Mouse (Mus musculus) thymus, postnatal 10 days (tissue): ENCODE data around the gene Fgfr2.
"Not testable (repeated sequence)": the region's sequence is repeated elsewhere in the genome, so short reads cannot be mapped to it uniquely, and the experiment has no call there.

Source experiments
- DNase-seq, 2 experiments: peaks; one replicate each; pipeline ENCODE4 v3.0.0; 2021; ENCODE audit warnings: low spot score in 2 of 2

The Fgfr2 gene

GRCm38 (mm10) chr7:130419961-130420360 lies 2703.2 kb downstream of the Fgfr2 start:
- no peak for DNase-seq

GRCm38 (mm10) chr7:130407622-130408021 lies 2715.5 kb downstream of the Fgfr2 start:
- DNase-seq, result no peak

GRCm38 (mm10) chr7:130403346-130403745 lies 2719.8 kb downstream of the Fgfr2 start:
- no peak for DNase-seq

DNA sequence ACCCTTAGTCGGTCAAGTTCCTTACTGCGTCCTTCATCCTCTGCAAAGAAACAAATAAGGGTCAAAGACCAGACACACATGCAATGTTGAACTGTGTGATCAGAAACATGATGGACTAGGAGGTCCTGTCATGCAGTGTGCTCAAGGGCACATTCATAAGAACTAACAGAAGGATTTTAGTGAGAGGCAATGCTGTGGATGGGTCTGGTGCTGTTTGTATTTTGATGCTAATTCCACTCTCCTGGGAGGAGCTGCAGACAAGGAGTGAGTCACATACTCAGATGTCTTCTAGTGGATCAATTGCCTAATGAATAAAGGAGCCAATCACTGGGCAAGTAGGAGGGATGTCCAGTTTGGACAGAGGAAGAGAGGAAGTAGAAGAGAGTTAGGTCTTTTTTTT lies 2728.5 kb downstream of the Fgfr2 start:
- no peak for DNase-seq

DNA sequence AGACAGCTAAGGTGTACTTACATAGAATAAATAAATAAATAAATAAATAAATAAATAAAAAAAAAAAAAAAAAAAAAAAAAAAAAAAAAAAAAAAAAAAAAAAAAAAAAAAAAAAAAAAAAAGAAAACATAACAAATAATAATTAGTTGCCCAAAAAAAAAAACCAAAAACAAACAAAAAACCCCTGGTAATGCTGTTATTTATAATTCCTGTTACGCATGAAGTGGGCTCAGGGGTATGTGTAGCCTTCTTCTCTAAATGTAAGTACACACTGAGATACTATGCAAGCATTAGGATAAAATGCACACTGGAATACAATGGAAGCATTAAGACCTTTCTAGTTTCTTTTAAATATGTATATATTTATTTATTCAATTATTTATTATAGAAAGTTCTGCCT lies 2733.1 kb downstream of the Fgfr2 start:
- DNase-seq, result not testable (repeated sequence)

DNA sequence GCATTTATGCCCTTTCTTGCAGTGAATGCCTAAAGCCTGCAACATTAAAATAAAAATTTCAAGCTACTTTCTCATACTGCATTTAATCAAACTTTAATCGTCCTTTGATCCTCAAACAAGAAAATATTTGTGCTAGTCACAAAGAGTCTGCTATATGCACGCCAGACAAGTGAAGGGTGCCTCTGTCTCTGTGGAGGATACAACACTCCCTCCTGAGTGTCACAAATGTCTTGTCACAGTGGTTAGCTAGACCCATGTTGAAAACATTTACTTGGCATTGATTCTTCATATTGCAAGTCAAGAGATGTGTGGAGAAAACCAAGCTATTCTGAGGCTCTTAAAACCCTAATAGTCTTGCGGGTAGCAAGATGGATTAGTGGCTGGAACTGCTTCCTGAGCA lies 2736.8 kb downstream of the Fgfr2 start:
- DNase-seq, result no peak

DNA sequence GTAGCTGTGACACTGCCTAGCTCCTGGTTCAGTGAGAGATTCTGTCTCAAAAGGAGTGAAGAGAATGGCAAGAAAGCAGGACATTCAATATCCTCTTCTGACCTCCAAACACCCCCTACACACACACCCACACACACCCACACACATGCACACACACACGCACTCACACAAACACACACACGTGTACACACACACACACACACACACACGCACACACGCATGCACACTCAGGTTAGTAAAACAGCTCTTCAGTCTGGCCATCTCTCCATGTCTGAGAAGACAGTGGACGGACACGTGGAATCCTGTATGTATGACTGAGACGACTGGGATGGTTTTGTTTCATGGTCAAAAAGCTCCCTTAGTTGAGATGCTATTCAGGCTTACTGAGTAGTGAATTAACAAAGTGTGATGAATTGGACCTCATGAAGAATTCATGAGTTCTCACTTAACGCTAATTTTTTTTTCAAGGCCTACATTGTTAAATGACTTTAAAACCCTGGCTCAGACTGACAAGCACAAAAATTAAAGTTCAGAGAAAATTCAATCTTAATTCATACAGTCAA lies 2737.3 kb downstream of the Fgfr2 start:
- DNase-seq, result no peak

DNA sequence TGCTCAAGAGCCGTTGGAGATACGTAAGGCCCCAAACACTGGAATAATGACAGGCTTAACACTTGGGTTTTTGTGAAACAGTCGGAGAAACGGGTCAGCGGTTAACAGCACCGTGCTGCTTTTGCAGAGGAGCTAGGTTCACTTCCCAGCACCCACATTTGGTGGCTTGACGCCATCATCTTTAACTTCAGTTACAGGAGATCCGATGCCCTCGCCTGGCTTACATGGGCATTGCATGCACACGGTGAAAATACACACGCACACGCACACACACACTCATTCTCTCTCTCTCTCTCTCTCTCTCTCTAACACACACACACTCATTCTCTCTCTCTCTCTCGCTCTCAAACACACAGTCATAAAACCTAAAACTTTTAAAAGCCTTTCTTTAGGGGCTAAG lies 2741.0 kb downstream of the Fgfr2 start:
- DNase-seq, result no peak

DNA sequence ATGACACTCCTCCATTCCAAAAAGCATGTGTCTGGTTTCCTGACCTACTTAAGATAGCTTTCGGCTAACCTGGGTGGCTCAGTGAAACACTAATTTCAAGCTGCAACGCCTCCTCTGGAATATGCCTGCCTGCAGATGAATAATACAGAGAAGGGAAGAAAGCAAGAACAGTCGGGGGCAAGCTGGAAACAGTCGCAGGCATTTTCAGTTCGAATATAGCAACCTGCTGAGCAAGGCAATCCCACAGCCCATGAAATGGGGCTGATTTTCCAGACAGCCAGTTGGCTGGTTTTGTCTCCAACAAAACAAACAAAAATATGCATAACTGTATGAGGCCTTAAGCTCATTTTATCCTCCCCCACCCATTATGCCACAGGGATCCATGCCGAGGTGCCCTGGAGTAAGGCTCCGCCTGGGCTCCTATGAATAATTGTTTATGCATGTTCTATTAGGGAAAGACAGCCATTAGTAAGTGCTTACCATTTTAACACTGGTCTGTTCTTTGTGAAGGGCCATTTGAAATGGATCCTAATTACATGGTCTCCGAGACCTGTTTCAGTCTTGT lies 2741.7 kb downstream of the Fgfr2 start:
- no peak for DNase-seq

GRCm38 (mm10) chr7:130380769-130381355 lies 2742.3 kb downstream of the Fgfr2 start:
- DNase-seq, result no peak

GRCm38 (mm10) chr7:130380367-130380766 lies 2742.8 kb downstream of the Fgfr2 start:
- DNase-seq, result no peak

DNA sequence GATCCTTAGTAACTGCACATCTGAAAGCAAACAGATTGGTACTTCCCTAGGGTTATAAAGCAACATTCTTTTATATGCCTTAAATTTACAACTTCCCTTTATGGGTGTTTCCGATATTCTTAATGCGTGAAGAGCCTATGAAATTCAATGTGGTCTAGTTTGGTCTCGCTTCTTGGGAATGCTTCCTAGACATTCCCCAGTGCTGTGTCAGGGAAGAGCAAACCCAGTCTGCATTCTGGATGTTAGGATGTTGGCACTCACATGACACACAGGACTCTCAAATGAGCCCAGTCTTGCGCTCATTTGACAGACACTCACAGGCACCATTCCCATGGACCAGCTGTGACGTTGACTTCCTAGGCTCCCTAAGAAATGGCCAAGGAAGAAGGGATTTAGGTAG lies 2743.3 kb downstream of the Fgfr2 start:
- no peak for DNase-seq

DNA sequence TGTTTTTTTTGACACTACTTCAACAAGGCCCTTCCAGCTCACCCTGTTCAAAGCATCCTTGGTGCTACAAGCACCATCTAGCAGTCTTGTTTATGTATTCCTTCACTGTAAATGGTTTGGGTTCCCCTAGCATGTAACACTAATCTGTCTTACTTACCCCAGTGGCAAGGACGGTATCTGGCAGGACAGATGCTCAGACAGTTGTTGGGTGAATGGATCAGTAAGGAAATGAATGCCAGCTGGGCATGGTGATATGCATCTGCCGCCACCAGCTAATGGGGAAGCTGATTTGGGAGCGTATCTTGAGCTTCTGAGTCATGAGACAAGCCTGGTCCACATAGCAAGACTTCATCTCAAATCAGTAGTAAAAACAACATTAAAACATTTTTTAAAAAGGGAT lies 2744.8 kb downstream of the Fgfr2 start:
- DNase-seq, result no peak

DNA sequence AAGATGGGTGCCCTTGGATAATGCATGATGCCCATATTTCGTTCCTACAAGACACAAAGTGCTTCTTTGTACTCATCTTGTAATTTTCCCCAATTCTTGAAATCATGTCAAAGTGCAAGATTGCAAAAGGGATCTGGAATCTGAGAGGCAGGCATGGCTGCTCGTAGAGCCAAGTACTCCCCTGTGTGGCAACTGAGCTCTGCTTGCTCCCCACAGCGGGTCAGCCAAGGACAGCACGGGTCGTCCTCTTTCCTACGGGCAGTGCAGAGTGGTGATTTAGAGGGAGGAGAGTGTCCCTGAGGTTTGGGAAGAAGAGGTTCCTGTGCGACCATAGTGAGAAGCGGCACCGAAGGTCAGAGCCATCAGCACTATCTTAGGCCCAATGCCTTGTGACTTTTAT lies 2748.8 kb downstream of the Fgfr2 start:
- DNase-seq, result no peak

DNA sequence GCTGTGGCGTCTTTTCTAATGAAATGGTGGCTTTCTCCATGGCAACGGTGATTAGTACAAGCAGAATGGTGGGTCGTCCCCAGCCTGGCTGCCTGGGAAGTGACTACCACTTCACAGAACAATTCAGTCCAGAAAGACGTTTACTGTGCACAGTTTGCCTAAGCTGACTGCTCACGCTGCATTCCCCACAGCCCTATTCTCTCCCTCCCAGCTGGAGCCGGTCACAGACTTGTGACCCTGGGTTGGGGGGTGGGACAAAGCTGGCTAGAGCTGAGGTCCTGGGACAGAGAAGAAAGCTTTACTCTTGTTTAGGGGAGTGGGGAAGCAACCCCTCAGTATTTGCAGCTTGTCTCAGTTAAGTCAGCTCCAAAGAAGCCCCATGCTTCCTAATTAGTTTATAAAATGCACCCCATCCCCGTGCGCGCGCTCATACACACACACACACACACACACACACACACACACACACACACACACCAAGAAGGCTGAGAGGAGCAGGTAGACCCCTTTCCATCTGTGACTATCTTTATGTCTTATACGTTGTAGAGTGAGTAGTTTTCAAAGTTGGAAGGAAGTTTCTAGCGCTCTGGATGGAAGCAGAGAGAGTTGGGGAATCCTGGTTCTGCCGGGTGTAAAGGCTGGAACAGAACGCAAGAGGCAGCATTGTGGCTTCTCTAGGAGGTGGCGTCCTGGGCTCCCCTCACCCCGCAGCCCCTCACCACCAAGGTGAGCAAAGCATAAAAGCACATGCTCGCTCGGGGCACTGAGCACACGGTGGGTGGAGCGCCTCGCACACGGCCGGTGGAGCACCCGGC lies 2754.1 kb downstream of the Fgfr2 start:
- no peak for DNase-seq

GRCm38 (mm10) chr7:130368036-130368826 lies 2754.9 kb downstream of the Fgfr2 start:
- DNase-seq, result no peak

DNA sequence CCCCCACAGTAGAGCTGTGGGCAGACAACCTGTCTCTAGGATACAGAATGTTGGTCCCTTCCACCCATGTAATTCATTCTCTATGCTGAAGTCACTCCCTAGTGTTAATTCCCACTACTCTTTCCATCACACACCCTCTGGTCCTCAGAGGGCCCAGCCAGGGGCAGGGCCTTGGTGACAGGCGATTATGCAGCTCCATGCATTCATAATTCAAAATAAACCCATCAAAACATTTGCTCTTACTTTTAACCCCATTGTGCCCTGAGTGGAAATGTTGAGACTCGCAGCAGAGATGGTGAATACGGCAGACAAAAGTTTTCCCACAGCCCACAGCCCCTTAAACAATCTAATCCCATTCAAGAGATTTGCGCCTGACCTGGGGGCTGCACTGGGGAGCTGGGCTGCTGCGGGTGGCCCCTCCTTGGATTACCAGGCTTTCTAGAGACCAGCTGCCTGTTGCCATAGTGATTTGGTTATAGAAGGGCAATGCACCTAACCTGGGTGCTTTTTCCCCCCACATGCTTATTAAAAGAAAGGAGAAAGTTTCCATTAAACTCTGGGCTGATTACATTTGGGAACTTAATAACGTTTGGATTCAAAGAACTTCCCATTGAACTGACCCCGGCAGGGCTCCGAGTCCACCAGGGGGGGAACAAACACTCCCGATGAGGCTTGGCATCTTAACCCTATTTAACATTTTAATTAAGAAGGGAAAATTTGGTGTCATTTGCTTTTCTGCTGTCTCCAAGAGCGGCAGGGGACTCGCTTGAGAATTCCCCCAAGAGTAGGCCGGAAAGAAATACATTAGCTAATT lies 2755.7 kb downstream of the Fgfr2 start:
- DNase-seq, result no peak

- DNase-seq, result no peak
Observed at GRCm38 (mm10) chr7:130365711-130366110, 2757.4 kb downstream of the Fgfr2 start.

DNA sequence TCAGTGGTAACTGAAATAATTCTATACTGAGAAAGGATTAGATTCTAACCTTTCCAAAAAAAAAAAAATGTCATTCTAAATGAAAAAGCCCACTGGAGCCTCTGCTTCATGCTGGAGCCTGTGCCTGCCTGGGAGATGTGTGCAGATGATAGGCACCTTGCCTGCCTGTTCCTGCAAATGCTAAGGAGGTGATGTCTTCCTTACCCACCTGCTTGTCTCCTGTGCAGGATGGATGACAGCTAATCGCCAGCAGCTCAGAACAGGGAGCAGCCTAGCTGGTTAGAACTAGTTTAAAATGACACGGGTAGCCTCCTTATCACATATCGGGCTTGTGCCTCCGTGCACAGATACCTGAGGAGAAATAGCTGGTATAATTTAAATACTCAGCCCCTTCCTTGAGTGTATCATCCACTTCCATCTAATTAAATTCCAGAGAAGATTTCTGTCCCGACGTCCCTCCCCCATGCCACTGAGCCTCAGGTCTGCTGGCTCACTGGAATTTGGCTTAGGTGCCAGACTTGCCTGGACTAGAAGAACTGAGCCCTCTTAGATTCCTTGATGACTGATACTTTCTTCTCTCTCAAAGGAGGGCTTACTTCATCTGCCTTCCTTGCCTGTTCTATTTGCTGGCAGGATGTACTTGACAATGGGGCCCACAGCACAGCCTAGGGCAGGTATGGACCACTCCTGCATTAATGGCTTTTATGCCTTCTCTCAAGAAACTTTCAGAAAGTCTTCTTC lies 2782.6 kb downstream of the Fgfr2 start:
- no peak for DNase-seq

- DNase-seq, result no peak
Observed at GRCm38 (mm10) chr7:130337601-130338000, 2785.5 kb downstream of the Fgfr2 start.
